Mouse (Mus musculus) ES-E14 (cell line): Measurements from ENCODE around the gene Hsd11b1. TPM values are rescaled to one million over a fixed set of nuclear protein-coding genes. Genes with fewer than 3 reads are reported as not detected.

ENCODE experiments used
- DNase-seq: peaks from one replicate; pipeline ENCODE4 v3.0.0-alpha.2; 2013; ENCODE audit warnings: low read depth, low spot score
- H3K27ac ChIP-seq: 2 replicates; pipeline ENCODE4 v1.5.1; 2012; ENCODE audit warnings: low read depth, mild to moderate bottlenecking, low read length, moderate library complexity, mixed read lengths; ENCODE audit not compliant: poor library complexity, insufficient read depth, severe bottlenecking
- H3K36me3 ChIP-seq: 2 replicates; pipeline ENCODE4 v1.6.1; 2012; ENCODE audit warnings: mild to moderate bottlenecking, low read length, moderate library complexity, mixed read lengths; ENCODE audit not compliant: control insufficient read depth, poor library complexity, insufficient read depth, severe bottlenecking
- H3K4me1 ChIP-seq, 2 experiments: fragments of 150-350 bp in 1 of 2; sonication (generic) in 1 of 2; 2 replicates each; pipeline ENCODE4 v1.6.1; 2012; ENCODE audit warnings: low read length in 2 of 2, mild to moderate bottlenecking in 1 of 2, mixed read lengths in 1 of 2; ENCODE audit not compliant: control insufficient read depth in 2 of 2, insufficient read depth in 2 of 2, poor library complexity in 1 of 2
- H3K4me3 ChIP-seq, 2 experiments: fragments of 150-350 bp in 1 of 2; sonication (generic) in 1 of 2; 2 replicates each; pipeline ENCODE4 v1.5.1; 2012; ENCODE audit warnings: low read length in 2 of 2, low read depth in 1 of 2, mild to moderate bottlenecking in 1 of 2, mixed read lengths in 1 of 2; ENCODE audit not compliant: insufficient read depth in 1 of 2, poor library complexity in 1 of 2, severe bottlenecking in 1 of 2
- H3K9ac ChIP-seq: 2 replicates; pipeline ENCODE4 v1.6.1; 2012; ENCODE audit warnings: low read depth, mild to moderate bottlenecking, low read length, mixed read lengths; ENCODE audit not compliant: poor library complexity, insufficient read depth, severe bottlenecking
- H3K9me3 ChIP-seq: fragments of 150-350 bp; sonication (generic); 2 replicates; pipeline ENCODE4 v1.6.1; 2012; ENCODE audit warnings: low read depth, mild to moderate bottlenecking, low read length; ENCODE audit not compliant: control insufficient read depth, insufficient read depth
- CHD2 ChIP-seq: IDR thresholded peaks from 2 replicates; pipeline ENCODE4 v1.6.1; 2014; ENCODE audit warnings: mild to moderate bottlenecking, low read depth, low read length, inconsistent platforms
- HCFC1 ChIP-seq: IDR thresholded peaks from 2 replicates; pipeline ENCODE4 v1.6.1; 2012; ENCODE audit warnings: low read length, inconsistent platforms, borderline replicate concordance; ENCODE audit not compliant: insufficient read depth
- MAFK ChIP-seq: IDR thresholded peaks from 2 replicates; pipeline ENCODE4 v1.6.1; 2014; ENCODE audit warnings: mild to moderate bottlenecking, low read depth, low read length, inconsistent platforms; ENCODE audit not compliant: insufficient read depth
- ZC3H11A ChIP-seq: IDR thresholded peaks from 2 replicates; pipeline ENCODE4 v1.6.1; 2012; ENCODE audit warnings: low read depth, mild to moderate bottlenecking, inconsistent platforms, low read length, borderline replicate concordance
- ZNF384 ChIP-seq: IDR thresholded peaks from 2 replicates; pipeline ENCODE4 v1.6.1; 2012; ENCODE audit warnings: low read depth, low read length, inconsistent platforms
- in situ Hi-C, 2 experiments: fragments of 600-800 bp; cut with MboI; formaldehyde crosslinking; loops; one replicate each; pipeline ENCODE4 v1.15.1; 2025; ENCODE audit warnings: low sequenced_read_pairs in 2 of 2, inconsistent platforms in 1 of 2; ENCODE audit not compliant: unreplicated experiment in 2 of 2
- total RNA-seq: library from RNA; depleted of rRNA; stranded (reverse); fragments of 300-350 nt; gene quantifications from 2 replicates; pipeline ENCODE4 v1.2.3, GENCODE M21; 2012

Hsd11b1 gene
- total RNA-seq, 1 experiment: 0.18 TPM

DNA sequence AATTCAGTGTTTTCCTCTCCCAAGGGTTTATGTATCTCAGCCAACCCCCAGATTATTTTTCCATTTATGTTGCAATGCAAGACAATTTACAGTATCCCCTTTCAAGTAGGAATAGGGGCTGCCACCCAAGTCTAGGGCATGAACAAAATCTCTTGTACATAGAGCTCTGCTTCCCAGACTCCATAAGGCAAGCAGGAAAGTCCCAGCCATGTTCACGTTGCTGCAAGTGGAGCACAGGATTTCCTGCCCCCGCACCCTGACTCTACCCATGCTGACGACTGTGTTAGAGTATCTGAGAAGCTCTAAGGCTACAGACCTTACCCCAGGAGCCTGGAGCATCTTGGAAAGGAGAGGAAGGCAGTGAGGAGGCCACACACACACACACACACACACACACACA lies 74.1 kb downstream of the Hsd11b1 start:
- Histone ChIP-seq H3K36me3 (no peaks in the 10 kb centered on the region), H3K9ac (no peak overlapping the region), H3K4me1 (no peaks in the 10 kb centered on the region), H3K4me3 (no peak overlapping the region), H3K9me3 (no peaks in the 10 kb centered on the region), H3K27ac (no peak overlapping the region)
- no peak for TF ChIP-seq CHD2
- in situ Hi-C loops: no loop called here
- DNase-seq: no peak

DNA sequence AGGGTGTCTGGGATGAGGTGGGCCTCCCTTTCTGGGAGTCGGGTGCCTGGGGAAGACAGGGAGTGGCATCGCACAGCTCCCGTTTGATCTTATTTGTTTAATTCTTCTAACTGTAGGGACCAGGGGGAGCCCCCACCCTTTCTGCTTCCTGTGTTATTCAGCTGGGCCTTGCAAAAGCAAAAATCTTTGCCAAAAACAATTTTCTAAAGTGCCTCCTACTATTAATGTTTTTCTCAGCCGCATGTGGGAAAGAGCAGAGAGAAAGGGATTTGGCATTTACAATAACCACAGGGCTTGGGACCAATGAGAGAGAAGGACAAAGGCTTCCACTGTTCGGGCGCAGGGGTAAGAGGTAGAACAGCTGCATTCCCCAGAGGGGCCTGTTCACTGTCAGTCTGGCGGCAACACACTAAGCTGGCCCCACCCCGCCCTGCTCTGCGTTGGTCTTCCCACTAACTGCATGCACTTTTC lies 74.7 kb downstream of the Hsd11b1 start:
- H3K9me3 ChIP-seq: no peaks in the 10 kb centered on the region
- H3K27ac ChIP-seq: no peak overlapping the region
- TF ChIP-seq ZC3H11A: no peak
- no peak for TF ChIP-seq MAFK
- TF ChIP-seq ZNF384: no peak
- no peak for TF ChIP-seq CHD2
- TF ChIP-seq HCFC1: no peak
- in situ Hi-C loops: no loop called here
- H3K9ac ChIP-seq: no peak overlapping the region
- no peak overlapping the region for H3K4me3 ChIP-seq
- H3K4me1 ChIP-seq: no peaks in the 10 kb centered on the region
- H3K36me3 ChIP-seq: no peaks in the 10 kb centered on the region
- no peak for DNase-seq

DNA sequence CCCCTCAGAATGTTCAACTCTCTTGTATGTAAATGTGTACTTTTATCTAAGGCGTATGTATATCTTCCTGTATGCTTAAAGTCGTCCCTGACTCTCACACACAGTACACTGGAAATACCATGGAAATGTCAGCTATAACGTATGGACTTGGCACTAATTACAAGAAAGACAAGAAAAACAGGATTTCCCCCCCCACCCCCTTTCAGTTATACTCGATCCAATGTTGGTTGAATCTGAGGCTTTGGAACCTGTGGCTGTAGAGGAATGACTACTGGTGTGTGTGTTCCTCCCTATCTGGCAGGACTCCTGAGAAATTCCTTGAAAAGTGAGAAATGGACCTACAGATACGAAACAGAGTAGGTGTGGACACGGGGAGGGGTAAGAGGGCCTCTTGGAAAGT lies 75.6 kb downstream of the Hsd11b1 start:
- Histone ChIP-seq H3K27ac (no peak overlapping the region), H3K4me3 (no peak overlapping the region), H3K36me3 (no peaks in the 10 kb centered on the region), H3K9me3 (no peaks in the 10 kb centered on the region), H3K9ac (no peak overlapping the region), H3K4me1 (no peaks in the 10 kb centered on the region)
- DNase-seq: no peak
- no peak for TF ChIP-seq ZC3H11A
- TF ChIP-seq MAFK: no peak
- TF ChIP-seq CHD2: no peak
- TF ChIP-seq HCFC1: no peak
- in situ Hi-C loops: no loop called here

DNA sequence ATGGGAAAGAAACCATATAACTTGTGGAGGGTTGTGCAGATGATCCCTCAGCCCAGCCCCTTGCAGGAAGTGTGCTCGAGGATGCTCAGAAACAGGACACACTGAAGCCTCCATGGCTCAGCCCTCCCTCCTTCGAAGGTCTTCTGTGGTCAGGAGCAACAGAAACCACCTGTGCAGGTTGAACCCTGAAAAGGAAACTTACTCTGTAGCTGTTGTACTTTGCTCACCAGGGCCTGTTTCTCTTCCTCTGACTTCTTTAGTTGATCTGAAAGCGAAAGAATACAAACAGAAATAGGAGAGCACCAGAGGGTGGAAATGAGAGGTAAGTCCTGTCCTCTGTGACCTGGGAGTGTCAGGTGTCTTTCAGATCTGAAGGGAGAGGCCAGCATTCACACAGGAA lies 82.8 kb downstream of the Hsd11b1 start:
- Histone ChIP-seq H3K9me3 (no peaks in the 10 kb centered on the region), H3K27ac (no peak overlapping the region), H3K9ac (no peak overlapping the region), H3K36me3 (no peaks in the 10 kb centered on the region), H3K4me1 (no peaks in the 10 kb centered on the region), H3K4me3 (no peak overlapping the region)
- in situ Hi-C loops: no loop called here
- TF ChIP-seq MAFK: no peak
- no peak for TF ChIP-seq HCFC1
- no peak for TF ChIP-seq ZNF384
- TF ChIP-seq ZC3H11A: no peak
- TF ChIP-seq CHD2: no peak
- DNase-seq: no peak

DNA sequence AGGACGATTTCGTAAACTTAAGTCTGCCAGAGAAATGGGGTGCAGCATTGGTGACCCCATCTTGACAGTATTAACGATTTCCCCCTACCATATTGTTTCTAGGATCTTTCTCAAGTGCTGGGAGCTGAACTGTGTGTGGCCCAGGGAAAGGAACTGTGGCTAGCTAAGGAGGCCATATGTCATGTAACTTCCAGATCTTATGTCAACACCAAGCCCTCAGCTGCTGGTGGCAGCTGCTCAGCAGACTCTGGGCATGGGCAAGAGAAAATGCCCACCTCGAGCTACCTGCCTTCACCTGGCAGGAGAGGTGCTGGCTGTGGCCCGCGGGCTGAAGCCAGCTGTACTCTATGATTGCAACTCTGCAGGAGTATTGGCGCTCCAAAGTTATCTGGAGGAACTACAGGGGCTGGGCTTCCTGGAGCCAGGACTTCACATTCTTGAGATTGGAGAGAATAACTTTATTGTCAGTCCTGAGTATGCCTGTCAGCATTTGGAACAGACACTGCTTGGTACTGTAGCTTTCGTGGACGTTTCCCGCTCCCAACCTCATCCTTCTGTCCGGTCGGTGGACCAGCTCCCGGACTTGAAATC lies 89.6 kb downstream of the Hsd11b1 start:
- H3K9ac ChIP-seq: peak overlapping the region; percentile 73; the same call in 1 of the 2 replicates
- no peak for DNase-seq
- peak overlapping the region; percentile 76 to 98 for H3K4me3 ChIP-seq

More for the DNA sequence above, 89.6 kb downstream of the Hsd11b1 start:
- Histone ChIP-seq H3K27ac (no peak overlapping the region), H3K9me3 (no peaks in the 10 kb centered on the region), H3K36me3 (no peaks in the 10 kb centered on the region), H3K4me1 (peaks cover 0 to 2% of the 10 kb centered on the region in 2 experiments; a peak in 2 of 4 replicates)
- TF ChIP-seq ZC3H11A (no peak), HCFC1 (no peak), ZNF384 (no peak), CHD2 (no peak), MAFK (no peak)
- in situ Hi-C loops: no loop called here
